Mouse (Mus musculus) kidney, adult 2 months (tissue): Measurements from ENCODE around the gene Nhsl2.

ENCODE experiments used
- CTCF ChIP-seq: fragments of 200-500 bp; conservative IDR thresholded peaks from 2 replicates; pipeline ENCODE4 v1.5.1; 2011; ENCODE audit warnings: low read depth, mild to moderate bottlenecking, control low read depth, low read length, moderate library complexity, mixed read lengths; ENCODE audit not compliant: insufficient read depth, insufficient read length
- POLR2A ChIP-seq: fragments of 200-500 bp; IDR thresholded peaks from one replicate; pipeline ENCODE4 v1.6.1; 2011; ENCODE audit warnings: low read depth, low read length, control low read depth

DNA sequence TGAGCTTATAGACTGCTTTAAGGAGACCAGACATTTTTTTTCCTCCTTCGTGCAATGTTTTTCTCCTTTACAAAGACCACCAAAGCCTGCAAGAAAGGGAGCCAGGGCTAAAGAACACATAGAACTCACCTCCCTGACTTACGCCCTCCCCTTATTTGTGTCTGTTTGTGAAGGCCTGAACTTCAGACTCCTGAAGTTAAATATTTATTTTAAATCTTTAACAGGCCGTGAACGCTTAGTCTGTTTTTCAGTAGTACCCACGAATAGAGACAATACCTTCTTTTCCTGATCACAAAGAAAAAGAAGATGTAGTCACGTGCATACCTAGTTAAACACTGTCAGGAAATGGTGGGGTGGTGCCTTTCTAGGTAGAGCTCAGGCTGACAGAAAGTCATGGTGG lies 103.3 kb downstream of the Nhsl2 start:
- TF ChIP-seq CTCF (no peak), POLR2A (no peak)
